8 mouse cellular contexts compared by ENCODE assay signal in the genomic region with DNA sequence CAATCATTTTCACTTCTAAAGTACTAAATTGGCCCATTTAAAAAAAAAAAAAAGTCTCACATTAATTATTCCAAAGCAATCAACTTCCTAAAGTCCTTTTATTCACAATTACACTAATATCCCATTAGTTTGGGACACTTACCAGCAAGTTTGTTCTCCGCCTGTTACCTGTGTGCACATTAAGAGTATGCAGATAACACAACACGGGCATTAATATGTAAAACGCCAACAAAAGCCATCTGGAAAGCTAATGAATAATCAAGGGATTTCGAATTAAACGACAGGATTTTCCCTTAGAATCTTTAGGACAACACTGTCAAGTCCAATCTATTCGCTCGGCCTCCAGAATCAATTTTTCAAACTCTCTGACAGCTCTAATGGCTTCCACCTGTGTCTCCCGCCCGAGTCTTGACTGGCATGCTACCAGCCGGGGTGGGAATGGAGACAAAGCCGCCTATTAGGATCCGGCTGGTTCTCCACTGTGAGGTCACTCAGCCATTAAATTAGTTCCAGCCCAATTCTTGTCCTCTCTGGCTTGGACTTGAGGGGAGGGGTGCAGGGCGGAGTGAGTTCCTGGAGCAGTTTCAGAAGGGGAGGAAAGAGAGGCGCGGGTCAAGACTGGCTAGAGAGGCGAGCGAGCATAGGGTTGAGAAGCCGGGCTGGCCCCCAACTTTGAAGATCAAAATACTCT.
DNase-seq lines count a peak whose midpoint lies in the region; ATAC-seq and TF ChIP-seq lines count a peak whose summit lies in the region.

No protein-coding gene starts in this region.

- peaks cover 83% of the 10 kb centered on the region for H3K27me3 ChIP-seq in forebrain, embryonic 12.5 days
- H3K27me3 ChIP-seq in hindbrain, embryonic 10.5 days (ENCODE audit: insufficient read depth, poor library complexity, severe bottlenecking), result peaks cover 97% of the 10 kb centered on the region
- no peaks in the 10 kb centered on the region for H3K27me3 ChIP-seq in intestine, postnatal 0 days (replicated peaks; ENCODE audit: control insufficient read depth, insufficient read depth, low read length)
- H3K27me3 ChIP-seq in liver, embryonic 12.5 days (replicated peaks), result no peaks in the 10 kb centered on the region

- no peak for TF ChIP-seq CTCF in intestine, postnatal 0 days (IDR thresholded peaks at IDR 0.05; ENCODE audit: low read depth)

- peak; percentile 53 for DNase-seq in 3T3-L1 (ENCODE audit: low read depth, low spot score)
- DNase-seq in hindbrain, embryonic 10.5 days (ENCODE audit: low spot score), result peak; percentile 86
- peak; percentile 53 to 66 for DNase-seq in layer of hippocampus, postnatal 10 days (ENCODE audit: low spot score in 2 of 2)
- DNase-seq in ovary, postnatal 10 days (ENCODE audit: low spot score), result peak; percentile 21

- WGBS in forebrain, embryonic 12.5 days, result 3% methylated on average over 18 of the region's 18 CpGs
- 9% methylated on average over 18 of the region's 18 CpGs for WGBS in hindbrain, embryonic 10.5 days
- WGBS in intestine, postnatal 0 days, result 71% methylated on average over 18 of the region's 18 CpGs
- 73% methylated on average over 18 of the region's 18 CpGs for WGBS in liver, embryonic 12.5 days (ENCODE audit: insufficient replicate concordance)

- peak; percentile 50; the same call in 1 of the 2 replicates for ATAC-seq in cerebellum, adult (ENCODE audit: insufficient number of reproducible peaks, low FRiP score, low TSS enrichment)
- ATAC-seq in forebrain, embryonic 12.5 days (ENCODE audit: low FRiP score), result peak; percentile 94
- no peak for ATAC-seq in intestine, postnatal 0 days
- ATAC-seq in liver, embryonic 12.5 days, result no peak

- H3K27ac ChIP-seq in forebrain, embryonic 12.5 days, result no peak overlapping the region
- H3K27ac ChIP-seq in hindbrain, embryonic 10.5 days, result no peak overlapping the region
- H3K27ac ChIP-seq in intestine, postnatal 0 days (ENCODE audit: low read depth, low read length), result no peak overlapping the region
- H3K27ac ChIP-seq in liver, embryonic 12.5 days, result no peak overlapping the region

- 0 out of 2 replicates have a peak, but pooled peaks cover 4% of the 10 kb centered on the region for H3K9me3 ChIP-seq in forebrain, embryonic 12.5 days
- H3K9me3 ChIP-seq in hindbrain, embryonic 10.5 days, result peaks cover 4% of the 10 kb centered on the region; the same call in 1 of the 2 replicates
- H3K9me3 ChIP-seq in intestine, postnatal 0 days (ENCODE audit: control insufficient read depth), result no peaks in the 10 kb centered on the region
- H3K9me3 ChIP-seq in liver, embryonic 12.5 days (replicated peaks), result no peaks in the 10 kb centered on the region

- H3K4me2 ChIP-seq in forebrain, embryonic 12.5 days, result peak overlapping the region; percentile 6; the same call in 1 of the 2 replicates
- H3K4me2 ChIP-seq in intestine, postnatal 0 days (replicated peaks; ENCODE audit: low read depth), result no peak overlapping the region
- H3K4me2 ChIP-seq in liver, embryonic 12.5 days, result no peak overlapping the region

- H3K9ac ChIP-seq in forebrain, embryonic 12.5 days, result no peak overlapping the region
- no peak overlapping the region for H3K9ac ChIP-seq in intestine, postnatal 0 days (ENCODE audit: low read depth, low read length)
- H3K9ac ChIP-seq in liver, embryonic 12.5 days, result no peak overlapping the region

- H3K4me3 ChIP-seq in forebrain, embryonic 12.5 days (replicated peaks), result no peak overlapping the region
- H3K4me3 ChIP-seq in hindbrain, embryonic 10.5 days, result no peak overlapping the region
- H3K4me3 ChIP-seq in intestine, postnatal 0 days (ENCODE audit: low read depth, low read length), result no peak overlapping the region
- H3K4me3 ChIP-seq in liver, embryonic 12.5 days, result no peak overlapping the region

- no peaks in the 10 kb centered on the region for H3K36me3 ChIP-seq in forebrain, embryonic 12.5 days (replicated peaks)
- H3K36me3 ChIP-seq in hindbrain, embryonic 10.5 days, result 0 out of 2 replicates have a peak, but pooled peaks cover 3% of the 10 kb centered on the region
- 0 out of 2 replicates have a peak, but pooled peaks cover 3% of the 10 kb centered on the region for H3K36me3 ChIP-seq in intestine, postnatal 0 days (ENCODE audit: control insufficient read depth, insufficient read depth)
- H3K36me3 ChIP-seq in liver, embryonic 12.5 days, result no peaks in the 10 kb centered on the region

- H3K4me1 ChIP-seq in forebrain, embryonic 12.5 days, result peaks cover 25% of the 10 kb centered on the region
- H3K4me1 ChIP-seq in hindbrain, embryonic 10.5 days (replicated peaks), result peaks cover 39% of the 10 kb centered on the region
- H3K4me1 ChIP-seq in intestine, postnatal 0 days (replicated peaks; ENCODE audit: control insufficient read depth, insufficient read depth, low read length), result no peaks in the 10 kb centered on the region
- H3K4me1 ChIP-seq in liver, embryonic 12.5 days, result no peaks in the 10 kb centered on the region

Comparison
In these comparisons a context has a peak if more than half of its experiments do, and no peak if none do; other contexts are left out.
1. DNase-seq: peak in every context shown above with its lines; median percentile 86 in hindbrain, embryonic 10.5 days; 60 in layer of hippocampus, postnatal 10 days; 53 in 3T3-L1; 21 in ovary, postnatal 10 days.
2. ATAC-seq: peak in cerebellum, adult (single experiment) and forebrain, embryonic 12.5 days (single experiment); none in intestine, postnatal 0 days (single experiment) and liver, embryonic 12.5 days (single experiment).